Mouse (Mus musculus) neural tube, embryonic 12.5 days (tissue): Measurements from ENCODE around the gene Axin2. TPM values are rescaled to one million over a fixed set of nuclear protein-coding genes. Genes with fewer than 3 reads are reported as not detected.

Experiments
- ATAC-seq: fragments of 200-750 bp; cut with Nextera tagmentation; 2 replicates; pipeline ENCODE4 v1.8.0; 2017; ENCODE audit warnings: low read depth, mild to moderate bottlenecking, moderate TSS enrichment, moderate library complexity; ENCODE audit not compliant: low FRiP score
- H3K27ac ChIP-seq: fragments of 300-500 bp; sonication (generic); 2 replicates; pipeline ENCODE4 v1.5.1; 2016
- H3K27me3 ChIP-seq: fragments of 300-500 bp; sonication (generic); replicated peaks from 2 replicates; pipeline ENCODE4 v1.6.1; 2016; ENCODE audit warnings: mild to moderate bottlenecking
- H3K36me3 ChIP-seq: fragments of 300-500 bp; sonication (generic); 2 replicates; pipeline ENCODE4 v1.6.1; 2016; ENCODE audit warnings: mild to moderate bottlenecking
- H3K4me1 ChIP-seq: fragments of 300-500 bp; sonication (generic); 2 replicates; pipeline ENCODE4 v1.6.1; 2016
- H3K4me2 ChIP-seq: fragments of 300-500 bp; sonication (generic); replicated peaks from 2 replicates; pipeline ENCODE4 v1.6.1; 2016; ENCODE audit warnings: mild to moderate bottlenecking
- H3K4me3 ChIP-seq: fragments of 300-500 bp; sonication (generic); 2 replicates; pipeline ENCODE4 v1.5.1; 2016
- H3K9ac ChIP-seq: fragments of 300-500 bp; sonication (generic); 2 replicates; pipeline ENCODE4 v1.6.1; 2016; ENCODE audit warnings: mild to moderate bottlenecking
- H3K9me3 ChIP-seq: fragments of 300-500 bp; sonication (generic); 2 replicates; pipeline ENCODE4 v1.6.1; 2016; ENCODE audit warnings: mild to moderate bottlenecking
- WGBS: fragments of 180-500 bp; shearing (Covaris S2); methylation state at CpG from one replicate; pipeline ENCODE4 v1.1.7; 2016; 5-methylcytosine and 5-hydroxymethylcytosine counted together
- polyA plus RNA-seq: library from polyadenylated mRNA; unstranded; fragments of >200 nt; fragmentation: Nextera tagmentation; extraction: Ambion mirVana; gene quantifications from 2 replicates; pipeline ENCODE4 v1.2.1, GENCODE M21; 2016

Gene Axin2
- polyA plus RNA-seq, 1 experiment from 2014 or later = 15.4 TPM

DNA sequence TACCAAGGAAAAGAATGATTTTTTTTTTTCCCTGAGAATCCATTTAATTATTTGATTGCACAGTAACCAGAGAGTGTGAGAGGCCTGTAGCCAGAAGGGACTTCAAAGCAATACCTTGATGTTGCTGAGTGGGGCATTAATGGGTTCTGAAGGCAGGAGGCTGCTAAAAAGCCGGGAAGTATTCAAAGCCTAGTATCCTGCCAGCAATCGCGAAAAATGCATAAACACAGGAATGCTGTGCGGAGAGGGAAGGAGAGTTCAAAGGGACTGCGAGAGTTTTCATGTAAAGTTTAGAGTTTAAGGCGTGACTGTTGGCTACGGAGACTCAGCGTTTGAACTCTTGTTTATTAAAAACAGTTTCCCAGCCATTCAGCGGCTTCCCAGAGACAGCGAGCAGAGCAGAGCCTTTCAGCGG lies 41.5 kb downstream of the Axin2 start:
- Histone ChIP-seq H3K4me2 (peak overlapping the region; percentile 26), H3K27ac (no peak overlapping the region), H3K27me3 (no peaks in the 10 kb centered on the region), H3K36me3 (no peaks in the 10 kb centered on the region), H3K9me3 (no peaks in the 10 kb centered on the region), H3K4me3 (no peak overlapping the region), H3K9ac (no peak overlapping the region), H3K4me1 (peaks cover 16% of the 10 kb centered on the region; the same call in 1 of the 2 replicates)
- ATAC-seq = no peak
- 3% methylated on average over 11 of the region's 11 CpGs for WGBS

GRCm38 (mm10) chr11:108963476-108964232 lies 43.5 kb downstream of the Axin2 start:
- 63% methylated on average over 15 of the region's 15 CpGs for WGBS
- Histone ChIP-seq H3K27me3 (no peaks in the 10 kb centered on the region), H3K4me3 (no peak overlapping the region), H3K36me3 (no peaks in the 10 kb centered on the region), H3K9me3 (no peaks in the 10 kb centered on the region), H3K4me2 (no peak overlapping the region), H3K4me1 (peaks cover 9% of the 10 kb centered on the region; the same call in 1 of the 2 replicates), H3K27ac (no peak overlapping the region), H3K9ac (no peak overlapping the region)
- ATAC-seq = no peak

DNA sequence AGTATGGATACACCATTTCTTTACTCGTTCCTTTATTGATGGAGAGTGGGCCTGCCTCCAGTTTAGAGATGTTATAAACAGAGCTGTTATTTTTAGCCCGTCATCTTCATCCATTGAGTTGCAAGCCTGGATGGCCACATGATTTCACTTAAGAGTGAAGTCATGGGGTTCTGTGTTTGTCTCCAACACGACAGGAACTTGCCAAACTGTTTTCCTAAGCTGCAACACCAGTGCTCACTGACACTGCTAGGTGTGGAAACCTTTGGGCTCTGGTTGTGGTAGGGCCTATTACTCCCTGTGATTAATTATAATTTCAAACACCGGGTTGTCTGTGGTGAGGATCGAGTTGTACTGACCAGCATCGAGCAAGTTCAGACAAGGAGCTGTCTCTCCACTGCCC lies 45.6 kb downstream of the Axin2 start:
- H3K36me3 ChIP-seq = no peaks in the 10 kb centered on the region
- no peak overlapping the region for H3K4me2 ChIP-seq
- no peak overlapping the region for H3K4me3 ChIP-seq
- peaks cover 4% of the 10 kb centered on the region; the same call in 1 of the 2 replicates for H3K4me1 ChIP-seq
- H3K9me3 ChIP-seq = no peaks in the 10 kb centered on the region
- no peak overlapping the region for H3K9ac ChIP-seq
- WGBS = 78% methylated on average over 6 of the region's 6 CpGs
- no peak overlapping the region for H3K27ac ChIP-seq
- no peaks in the 10 kb centered on the region for H3K27me3 ChIP-seq
- no peak for ATAC-seq

DNA sequence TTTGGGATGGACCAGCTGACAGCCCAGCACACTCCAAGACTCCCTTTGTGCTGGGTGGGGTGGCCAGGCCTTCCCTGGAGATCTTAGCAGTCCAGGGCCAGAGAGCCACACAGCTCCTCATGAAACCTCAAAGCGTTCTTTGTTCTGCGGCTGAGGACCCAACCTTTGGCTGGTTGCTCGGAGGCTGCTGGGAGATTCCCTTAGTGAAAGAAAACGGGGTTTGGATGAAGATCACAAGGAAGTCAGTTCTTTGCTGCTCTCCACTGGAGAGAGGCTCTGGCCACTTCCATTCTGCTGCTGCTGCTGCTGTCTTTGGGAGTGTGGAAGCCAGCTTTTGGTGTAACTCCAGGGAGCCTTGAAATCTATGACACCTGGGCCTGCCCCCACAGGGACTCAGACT lies 53.3 kb downstream of the Axin2 start:
- Histone ChIP-seq H3K27ac (no peak overlapping the region), H3K36me3 (no peaks in the 10 kb centered on the region), H3K4me1 (peaks cover 5% of the 10 kb centered on the region), H3K27me3 (no peaks in the 10 kb centered on the region), H3K4me3 (no peak overlapping the region), H3K4me2 (no peak overlapping the region), H3K9ac (no peak overlapping the region), H3K9me3 (no peaks in the 10 kb centered on the region)
- 46% methylated on average over 4 of the region's 4 CpGs for WGBS
- no peak for ATAC-seq

DNA sequence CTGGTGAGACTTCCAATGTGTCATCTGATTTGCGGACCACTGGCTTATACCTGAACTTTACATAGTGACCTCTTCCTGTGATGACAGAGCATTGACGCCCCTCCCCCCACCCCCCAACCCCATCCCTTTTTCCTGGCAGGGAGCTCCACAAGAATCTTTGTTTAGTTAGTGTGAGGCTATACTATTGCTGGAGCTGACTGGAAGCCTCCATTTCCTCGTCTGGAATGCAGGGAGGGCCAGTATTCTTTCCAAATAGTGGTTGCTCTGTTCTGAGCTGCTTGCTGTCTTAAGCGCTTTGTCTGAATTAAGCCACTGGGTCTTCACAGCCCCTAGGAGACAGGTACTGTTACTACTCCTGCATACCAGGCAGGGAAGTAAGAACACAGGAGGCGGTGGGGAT lies 53.7 kb downstream of the Axin2 start:
- Histone ChIP-seq H3K4me3 (no peak overlapping the region), H3K4me1 (peaks cover 5% of the 10 kb centered on the region), H3K27ac (no peak overlapping the region), H3K9ac (no peak overlapping the region), H3K36me3 (no peaks in the 10 kb centered on the region), H3K9me3 (no peaks in the 10 kb centered on the region), H3K4me2 (no peak overlapping the region), H3K27me3 (no peaks in the 10 kb centered on the region)
- ATAC-seq = no peak
- WGBS = 49% methylated on average over 5 of the region's 5 CpGs

- WGBS = 28% methylated on average over 11 of the region's 11 CpGs
- Histone ChIP-seq H3K4me2 (no peak overlapping the region), H3K27ac (no peak overlapping the region), H3K27me3 (no peaks in the 10 kb centered on the region), H3K9me3 (no peaks in the 10 kb centered on the region), H3K4me1 (peaks cover 5% of the 10 kb centered on the region), H3K4me3 (no peak overlapping the region), H3K9ac (no peak overlapping the region), H3K36me3 (no peaks in the 10 kb centered on the region)
- ATAC-seq = no peak
Measured at GRCm38 (mm10) chr11:108975583-108975982, 55.4 kb downstream of the Axin2 start.

DNA sequence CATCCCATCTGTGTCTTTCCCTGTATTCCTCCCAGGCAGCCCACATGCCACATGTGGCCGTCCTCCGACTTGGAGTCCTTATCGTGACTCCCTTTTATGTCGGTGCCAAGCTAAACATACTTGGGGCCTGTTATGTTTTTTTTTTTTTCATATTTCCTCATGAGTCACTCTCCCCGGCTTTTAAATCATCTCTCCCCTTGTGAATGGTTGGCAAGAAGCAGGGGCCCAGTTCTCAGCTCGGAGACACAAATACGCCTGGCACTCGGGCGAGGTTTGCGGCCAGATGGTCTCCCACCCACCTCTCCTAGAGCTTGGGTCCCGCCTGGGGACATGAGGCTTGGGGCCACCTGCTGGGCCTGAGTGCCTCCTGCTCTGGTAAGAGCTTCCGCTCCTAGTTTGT lies 60.4 kb downstream of the Axin2 start:
- no peak overlapping the region for H3K9ac ChIP-seq
- no peak overlapping the region for H3K4me3 ChIP-seq
- H3K9me3 ChIP-seq = no peaks in the 10 kb centered on the region
- no peak for ATAC-seq
- no peaks in the 10 kb centered on the region for H3K36me3 ChIP-seq
- H3K4me1 ChIP-seq = 0 out of 2 replicates have a peak, but pooled peaks cover 6% of the 10 kb centered on the region
- H3K27ac ChIP-seq = no peak overlapping the region
- no peak overlapping the region for H3K4me2 ChIP-seq
- no peaks in the 10 kb centered on the region for H3K27me3 ChIP-seq
- 75% methylated on average over 12 of the region's 12 CpGs for WGBS

GRCm38 (mm10) chr11:108981012-108981411 lies 60.9 kb downstream of the Axin2 start:
- Histone ChIP-seq H3K9me3 (no peaks in the 10 kb centered on the region), H3K27ac (no peak overlapping the region), H3K4me3 (no peak overlapping the region), H3K4me1 (0 out of 2 replicates have a peak, but pooled peaks cover 6% of the 10 kb centered on the region), H3K9ac (no peak overlapping the region), H3K4me2 (no peak overlapping the region), H3K27me3 (no peaks in the 10 kb centered on the region), H3K36me3 (no peaks in the 10 kb centered on the region)
- ATAC-seq = no peak
- 86% methylated on average over 8 of the region's 8 CpGs for WGBS

- no peaks in the 10 kb centered on the region for H3K27me3 ChIP-seq
- H3K4me3 ChIP-seq = no peak overlapping the region
- H3K4me1 ChIP-seq = 0 out of 2 replicates have a peak, but pooled peaks cover 6% of the 10 kb centered on the region
- no peaks in the 10 kb centered on the region for H3K9me3 ChIP-seq
- H3K36me3 ChIP-seq = no peaks in the 10 kb centered on the region
- H3K4me2 ChIP-seq = no peak overlapping the region
- WGBS = 69% methylated on average over 7 of the region's 7 CpGs
- no peak overlapping the region for H3K27ac ChIP-seq
- H3K9ac ChIP-seq = no peak overlapping the region
- no peak for ATAC-seq
Measured at GRCm38 (mm10) chr11:108983409-108984064, 63.4 kb downstream of the Axin2 start.

GRCm38 (mm10) chr11:108984711-108985419 lies 64.7 kb downstream of the Axin2 start:
- no peak overlapping the region for H3K27ac ChIP-seq
- H3K4me3 ChIP-seq = no peak overlapping the region
- H3K9me3 ChIP-seq = no peaks in the 10 kb centered on the region
- no peaks in the 10 kb centered on the region for H3K27me3 ChIP-seq
- ATAC-seq = no peak
- H3K4me2 ChIP-seq = no peak overlapping the region
- 82% methylated on average over 5 of the region's 5 CpGs for WGBS
- no peak overlapping the region for H3K9ac ChIP-seq
- 0 out of 2 replicates have a peak, but pooled peaks cover 6% of the 10 kb centered on the region for H3K4me1 ChIP-seq
- no peaks in the 10 kb centered on the region for H3K36me3 ChIP-seq

- H3K4me2 ChIP-seq = no peak overlapping the region
- 72% methylated on average over 7 of the region's 7 CpGs for WGBS
- no peak overlapping the region for H3K9ac ChIP-seq
- no peaks in the 10 kb centered on the region for H3K27me3 ChIP-seq
- H3K27ac ChIP-seq = no peak overlapping the region
- H3K9me3 ChIP-seq = no peaks in the 10 kb centered on the region
- H3K4me1 ChIP-seq = 0 out of 2 replicates have a peak, but pooled peaks cover 6% of the 10 kb centered on the region
- no peak for ATAC-seq
- no peak overlapping the region for H3K4me3 ChIP-seq
- H3K36me3 ChIP-seq = no peaks in the 10 kb centered on the region
Measured at GRCm38 (mm10) chr11:108985836-108986235, 65.7 kb downstream of the Axin2 start.

DNA sequence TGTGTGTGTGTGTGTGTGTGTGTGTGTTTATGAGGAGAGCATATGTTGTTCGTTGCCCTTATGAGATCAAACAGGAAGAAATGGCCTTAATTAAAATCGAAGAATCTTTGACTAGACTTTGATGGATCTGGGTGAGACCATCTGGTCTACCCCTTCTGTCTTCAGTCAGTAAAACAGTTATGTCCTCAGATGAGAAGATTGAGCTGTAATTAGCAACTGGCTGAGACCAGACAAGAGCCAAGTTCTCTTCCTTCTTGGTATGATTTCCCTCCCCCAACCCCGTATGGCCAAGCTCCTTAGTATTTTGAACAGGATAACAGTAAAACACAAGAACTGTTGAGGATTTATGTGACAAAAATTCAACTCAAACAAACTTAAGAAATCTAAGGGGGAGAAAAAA lies 67.1 kb downstream of the Axin2 start:
- no peaks in the 10 kb centered on the region for H3K27me3 ChIP-seq
- H3K4me1 ChIP-seq = 0 out of 2 replicates have a peak, but pooled peaks cover 6% of the 10 kb centered on the region
- no peak overlapping the region for H3K27ac ChIP-seq
- H3K4me2 ChIP-seq = no peak overlapping the region
- no peaks in the 10 kb centered on the region for H3K36me3 ChIP-seq
- no peak overlapping the region for H3K4me3 ChIP-seq
- 77% methylated on average over 3 of the region's 3 CpGs for WGBS
- no peaks in the 10 kb centered on the region for H3K9me3 ChIP-seq
- no peak for ATAC-seq
- H3K9ac ChIP-seq = no peak overlapping the region
